Mouse (Mus musculus) ES-Bruce4 (cell line): Measurements from ENCODE around the gene Kif26b. TPM values are rescaled to one million over a fixed set of nuclear protein-coding genes. Genes with fewer than 3 reads are reported as not detected.

ENCODE experiments used
- H3K27ac ChIP-seq: 2 replicates; pipeline ENCODE4 v1.5.1; 2012; ENCODE audit warnings: low read length, inconsistent platforms; ENCODE audit not compliant: insufficient read depth
- H3K27me3 ChIP-seq: 2 replicates; pipeline ENCODE4 v1.6.1; 2012; ENCODE audit warnings: mild to moderate bottlenecking, low read length, inconsistent platforms; ENCODE audit not compliant: control insufficient read depth, poor library complexity, insufficient read depth, severe bottlenecking
- H3K36me3 ChIP-seq: 2 replicates; pipeline ENCODE4 v1.6.1; 2012; ENCODE audit warnings: inconsistent platforms, mild to moderate bottlenecking, low read length, moderate library complexity; ENCODE audit not compliant: control insufficient read depth, poor library complexity, insufficient read depth, severe bottlenecking
- H3K4me1 ChIP-seq: one replicate; pipeline ENCODE4 v1.8.1; 2011; ENCODE audit warnings: low read length; ENCODE audit not compliant: control insufficient read depth, insufficient read depth
- H3K4me3 ChIP-seq: 2 replicates; pipeline ENCODE4 v1.5.1; 2011; ENCODE audit warnings: low read depth, mild to moderate bottlenecking, low read length
- H3K9ac ChIP-seq: 2 replicates; pipeline ENCODE4 v1.6.1; 2012; ENCODE audit warnings: low read depth, mild to moderate bottlenecking, inconsistent platforms; ENCODE audit not compliant: poor library complexity, severe bottlenecking
- H3K9me3 ChIP-seq: replicated peaks from 2 replicates; pipeline ENCODE4 v1.6.1; 2012; ENCODE audit warnings: mild to moderate bottlenecking, low read length, inconsistent platforms; ENCODE audit not compliant: control insufficient read depth, poor library complexity, insufficient read depth, severe bottlenecking
- CTCF ChIP-seq: IDR thresholded peaks from one replicate; pipeline ENCODE4 v1.8.1; 2011; ENCODE audit warnings: low read depth, low read length
- EP300 ChIP-seq: IDR thresholded peaks from 2 replicates; pipeline ENCODE4 v1.6.1; 2011; ENCODE audit warnings: low read depth, low read length; ENCODE audit not compliant: insufficient read depth
- POLR2A ChIP-seq: IDR thresholded peaks from one replicate; pipeline ENCODE4 v1.8.1; 2011; ENCODE audit warnings: low read length; ENCODE audit not compliant: insufficient read depth
- polyA plus RNA-seq: library from polyadenylated mRNA; stranded (reverse); fragments of >200 nt; gene quantifications from 2 replicates; pipeline ENCODE4 v1.2.4, GENCODE M21; 2011; ENCODE audit warnings: low read depth; ENCODE audit not compliant: missing spikeins, insufficient read depth, insufficient read length

Gene Kif26b
- polyA plus RNA-seq, 1 experiment = 0.31 TPM

- Histone ChIP-seq H3K36me3 (no peaks in the 10 kb centered on the region), H3K27ac (no peak overlapping the region), H3K27me3 (no peaks in the 10 kb centered on the region), H3K9me3 (no peaks in the 10 kb centered on the region), H3K4me1 (no peaks in the 10 kb centered on the region), H3K9ac (no peak overlapping the region), H3K4me3 (no peak overlapping the region)
- TF ChIP-seq POLR2A (no peak), EP300 (no peak), CTCF (no peak)
Measured at GRCm38 (mm10) chr1:178863756-178864155, 334.8 kb downstream of the Kif26b start.

- Histone ChIP-seq H3K27me3 (no peaks in the 10 kb centered on the region), H3K36me3 (no peaks in the 10 kb centered on the region), H3K4me3 (no peak overlapping the region), H3K4me1 (no peaks in the 10 kb centered on the region), H3K27ac (no peak overlapping the region), H3K9ac (no peak overlapping the region), H3K9me3 (no peaks in the 10 kb centered on the region)
- TF ChIP-seq EP300 (no peak), CTCF (no peak), POLR2A (no peak)
Measured at GRCm38 (mm10) chr1:178864297-178864696, 335.4 kb downstream of the Kif26b start.

GRCm38 (mm10) chr1:178866757-178867156 lies 337.8 kb downstream of the Kif26b start:
- no peak for TF ChIP-seq EP300
- Histone ChIP-seq H3K9ac (no peak overlapping the region), H3K27ac (no peak overlapping the region), H3K9me3 (no peaks in the 10 kb centered on the region), H3K4me3 (no peak overlapping the region), H3K36me3 (no peaks in the 10 kb centered on the region), H3K4me1 (no peaks in the 10 kb centered on the region), H3K27me3 (no peaks in the 10 kb centered on the region)

- H3K27me3 ChIP-seq = no peaks in the 10 kb centered on the region
- H3K9me3 ChIP-seq = no peaks in the 10 kb centered on the region
- H3K4me1 ChIP-seq = no peaks in the 10 kb centered on the region
- H3K9ac ChIP-seq = no peak overlapping the region
- no peaks in the 10 kb centered on the region for H3K36me3 ChIP-seq
- TF ChIP-seq EP300 = no peak
- no peak for TF ChIP-seq POLR2A
- TF ChIP-seq CTCF = no peak
- H3K27ac ChIP-seq = no peak overlapping the region
- no peak overlapping the region for H3K4me3 ChIP-seq
Measured at GRCm38 (mm10) chr1:178871055-178871454, 342.1 kb downstream of the Kif26b start.

GRCm38 (mm10) chr1:178876926-178877325 lies 348.0 kb downstream of the Kif26b start:
- no peaks in the 10 kb centered on the region for H3K9me3 ChIP-seq
- no peaks in the 10 kb centered on the region for H3K27me3 ChIP-seq
- no peaks in the 10 kb centered on the region for H3K36me3 ChIP-seq
- no peak overlapping the region for H3K9ac ChIP-seq
- TF ChIP-seq EP300 = no peak
- TF ChIP-seq CTCF = no peak
- TF ChIP-seq POLR2A = no peak
- H3K27ac ChIP-seq = no peak overlapping the region
- no peak overlapping the region for H3K4me3 ChIP-seq
- no peaks in the 10 kb centered on the region for H3K4me1 ChIP-seq

GRCm38 (mm10) chr1:178878676-178879075 lies 349.8 kb downstream of the Kif26b start:
- H3K27ac ChIP-seq = no peak overlapping the region
- no peaks in the 10 kb centered on the region for H3K9me3 ChIP-seq
- TF ChIP-seq POLR2A = no peak
- no peak for TF ChIP-seq CTCF
- TF ChIP-seq EP300 = no peak
- H3K36me3 ChIP-seq = no peaks in the 10 kb centered on the region
- no peaks in the 10 kb centered on the region for H3K4me1 ChIP-seq
- H3K4me3 ChIP-seq = no peak overlapping the region
- H3K9ac ChIP-seq = no peak overlapping the region
- H3K27me3 ChIP-seq = no peaks in the 10 kb centered on the region

GRCm38 (mm10) chr1:178880905-178881304 lies 352.0 kb downstream of the Kif26b start:
- no peaks in the 10 kb centered on the region for H3K9me3 ChIP-seq
- no peaks in the 10 kb centered on the region for H3K27me3 ChIP-seq
- H3K36me3 ChIP-seq = no peaks in the 10 kb centered on the region
- no peak overlapping the region for H3K9ac ChIP-seq
- no peaks in the 10 kb centered on the region for H3K4me1 ChIP-seq
- no peak overlapping the region for H3K4me3 ChIP-seq
- no peak for TF ChIP-seq EP300
- TF ChIP-seq POLR2A = no peak
- no peak for TF ChIP-seq CTCF
- no peak overlapping the region for H3K27ac ChIP-seq
